ENCODE assay signal across 26 mouse cellular contexts in the genomic region with DNA sequence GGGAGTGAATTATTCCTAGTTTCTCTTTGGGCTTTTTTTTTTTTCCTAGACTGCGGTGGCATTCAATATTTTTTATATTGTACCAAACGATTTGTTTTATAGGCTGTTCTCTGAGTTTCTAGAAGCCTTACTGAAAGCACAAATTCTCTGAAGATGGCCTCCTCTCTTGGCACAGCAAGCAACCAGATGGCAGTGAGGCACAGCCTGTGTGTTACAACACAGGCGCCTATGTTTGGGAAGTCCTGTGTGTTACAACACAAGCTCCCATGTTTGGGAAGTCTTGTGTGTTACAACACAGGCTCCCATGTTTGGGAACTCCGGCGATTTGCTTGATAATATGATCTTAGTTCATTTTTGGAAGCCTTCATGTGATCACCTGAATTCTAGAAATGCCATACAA. TPM values are rescaled to one million over a fixed set of nuclear protein-coding genes. Genes with fewer than 3 reads are reported as not detected.
DNase-seq lines count a peak whose midpoint lies in the region; ATAC-seq and TF ChIP-seq lines count a peak whose summit lies in the region.
"Had no signal": no experiment of that assay in that cellular context is flagged by ENCODE, and none has a peak within 500 bp of the region (broad histone marks: within the 10 kb centered on the region; RNA-seq: fewer than 3 reads in every experiment).

No protein-coding gene starts in this region.

- intact Hi-C loops in left cerebral cortex, postnatal 10 days (cut with DNase I), result no loop called here

- WGBS in cerebellum, adult 2 months, result 77% methylated on average over 5 of the region's 5 CpGs
- WGBS in midbrain, embryonic 14.5 days, result 93% methylated on average over 5 of the region's 5 CpGs

- H3K27ac ChIP-seq in cerebellum, adult 2 months (ENCODE audit: insufficient read depth, low read length), result no peak overlapping the region
- H3K27ac ChIP-seq in midbrain, embryonic 14.5 days (replicated peaks; ENCODE audit: low read depth, low read length), result no peak overlapping the region
- H3K27ac ChIP-seq: embryonic facial prominence, embryonic 10.5 days; hindbrain, embryonic 14.5 days; left cerebral cortex, adult 2 months; limb, embryonic 15.5 days; liver, embryonic 14.5 days; lung, embryonic 15.5 days; midbrain, embryonic 12.5 days; stomach, postnatal 0 days had no signal

- no peaks in the 10 kb centered on the region for H3K27me3 ChIP-seq in cerebellum, adult 2 months (ENCODE audit: control insufficient read depth, insufficient read depth, low read length)
- no peaks in the 10 kb centered on the region for H3K27me3 ChIP-seq in midbrain, embryonic 14.5 days (ENCODE audit: control insufficient read depth, insufficient read depth, low read length)
- H3K27me3 ChIP-seq: limb, embryonic 15.5 days; lung, embryonic 15.5 days; midbrain, embryonic 12.5 days had no signal

- no peaks in the 10 kb centered on the region for H3K36me3 ChIP-seq in midbrain, embryonic 14.5 days (ENCODE audit: control insufficient read depth, insufficient read depth, low read length)
- H3K36me3 ChIP-seq: embryonic facial prominence, embryonic 10.5 days; limb, embryonic 15.5 days; lung, embryonic 15.5 days; midbrain, embryonic 12.5 days had no signal

- no peak overlapping the region for H3K9ac ChIP-seq in midbrain, embryonic 14.5 days (replicated peaks; ENCODE audit: low read length)
- H3K9ac ChIP-seq: hindbrain, embryonic 14.5 days; limb, embryonic 15.5 days; liver, embryonic 14.5 days; lung, embryonic 15.5 days; midbrain, embryonic 12.5 days had no signal

- TF ChIP-seq POLR2A in cerebellum, adult 2 months (IDR thresholded peaks at IDR 0.05; ENCODE audit: borderline replicate concordance, insufficient read depth, low read length), result no peak

- no peak overlapping the region for H3K4me3 ChIP-seq in cerebellum, adult 2 months (replicated peaks; ENCODE audit: insufficient read depth, low read depth, low read length)
- no peak overlapping the region for H3K4me3 ChIP-seq in midbrain, embryonic 14.5 days (replicated peaks; ENCODE audit: low read depth, low read length)
- H3K4me3 ChIP-seq: embryonic facial prominence, embryonic 10.5 days; left cerebral cortex, adult 2 months; limb, embryonic 15.5 days; lung, embryonic 15.5 days; midbrain, embryonic 12.5 days had no signal

- no peaks in the 10 kb centered on the region for H3K9me3 ChIP-seq in midbrain, embryonic 14.5 days (ENCODE audit: control insufficient read depth, low read length)
- H3K9me3 ChIP-seq: limb, embryonic 15.5 days; lung, embryonic 15.5 days; midbrain, embryonic 12.5 days had no signal

- no peaks in the 10 kb centered on the region for H3K4me1 ChIP-seq in cerebellum, adult 2 months (ENCODE audit: control insufficient read depth, insufficient read depth, low read length)
- H3K4me1 ChIP-seq in midbrain, embryonic 14.5 days (ENCODE audit: control insufficient read depth, insufficient read depth, low read length), result no peaks in the 10 kb centered on the region
- H3K4me1 ChIP-seq: embryonic facial prominence, embryonic 10.5 days; limb, embryonic 15.5 days; midbrain, embryonic 12.5 days had no signal

- DNase-seq in cerebellum, postnatal 10 days, result peak; percentile 53
- no peak for DNase-seq in cerebellum, adult 2 months
- peak; percentile 53 for DNase-seq in layer of hippocampus, adult 11-12 months (ENCODE audit: low spot score)
- no peak for DNase-seq in layer of hippocampus, adult 9-10 months (ENCODE audit: low spot score)
- DNase-seq in brain, adult 2 months (ENCODE audit: low read depth, low spot score), result peak; percentile 68
- DNase-seq in layer of hippocampus, adult 9-11 months, result peak; percentile 60
- DNase-seq in left cerebral cortex, postnatal 10 days (ENCODE audit: extremely low spot score in 1 of 2, low spot score in 2 of 2), result no peak
- DNase-seq in midbrain, embryonic 14.5 days, result no peak
- DNase-seq: adrenal gland, postnatal 25 days; cerebellum, adult 11 months; gastrocnemius, postnatal 36 days; heart, postnatal 4 days; kidney, adult 18-20 months; kidney, postnatal 4 days; left cerebral cortex, postnatal 4 days; right cerebral cortex, postnatal 14 days had no signal

- no peak overlapping the region for H3K4me2 ChIP-seq in midbrain, embryonic 14.5 days (ENCODE audit: low read length)
- H3K4me2 ChIP-seq: hindbrain, embryonic 14.5 days; limb, embryonic 15.5 days; lung, embryonic 15.5 days; midbrain, embryonic 12.5 days had no signal

- TF ChIP-seq CTCF in cerebellum, adult 2 months (IDR thresholded peaks at IDR 0.05; ENCODE audit: borderline replicate concordance, insufficient read depth, low read depth, low read length), result no peak

- no peak for ATAC-seq in midbrain, embryonic 14.5 days (ENCODE audit: low FRiP score, low TSS enrichment)
- ATAC-seq: inflammation-experienced regulatory T-cells, adult 6 months had no signal

RNA-seq across cellular contexts. Expression of a gene that starts 31.7 kb away (rescaled TPM):
- polyA plus RNA-seq in cerebellum, adult 2 months (2012; rRNA removed), result 7.1 and 9.2 TPM in 2 replicates
- total RNA-seq in left cerebral cortex, postnatal 10 days (2021), result 1 to 10 TPM; 3.5 to 4.1 TPM
- polyA plus RNA-seq in midbrain, embryonic 14.5 days (2014; fragmentation: Nextera tagmentation; extraction: Ambion mirVana), result 0.24 and 0.79 TPM in 2 replicates
- total RNA-seq: common myeloid progenitor, adult 5-6 weeks had no signal
- polyA plus RNA-seq: inflammation-experienced regulatory T-cells, adult 6 months had no signal

Comparison
In these comparisons a context has a peak if more than half of its experiments do, and no peak if none do; other contexts are left out.
1. DNase-seq: peak in cerebellum, postnatal 10 days (2 of 2), layer of hippocampus, adult 11-12 months (single experiment), brain, adult 2 months (single experiment) and layer of hippocampus, adult 9-11 months (single experiment); none in cerebellum, adult 2 months (0 of 2), layer of hippocampus, adult 9-10 months (single experiment), left cerebral cortex, postnatal 10 days (0 of 2) and midbrain, embryonic 14.5 days (single experiment).